29 mouse cellular contexts compared by ENCODE assay signal in the genomic region with DNA sequence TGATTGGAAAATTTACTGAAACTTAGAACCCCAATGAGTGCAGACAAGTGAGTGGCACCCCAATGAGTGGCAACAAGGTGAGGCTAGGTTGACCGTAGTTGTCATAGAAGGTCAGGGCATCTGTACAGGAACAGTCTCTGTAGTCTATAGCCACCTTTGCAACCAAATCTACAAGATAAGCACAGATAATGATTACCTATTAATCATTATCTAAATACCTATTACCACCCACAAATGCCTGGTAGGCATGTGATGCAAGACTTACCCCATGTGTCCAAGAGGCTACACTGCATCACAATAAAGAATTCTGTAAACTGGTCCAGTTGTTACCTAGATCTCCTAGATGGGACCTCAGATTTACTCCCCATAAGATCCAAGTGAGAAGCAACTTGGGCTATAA.
"Had no signal": no experiment of that assay in that cellular context is flagged by ENCODE, and none has a peak within 500 bp of the region (broad histone marks: within the 10 kb centered on the region; RNA-seq: fewer than 3 reads in every experiment).

No protein-coding gene starts in this region.

- H3K4me1 ChIP-seq: embryonic facial prominence, embryonic 10.5 days; embryonic facial prominence, embryonic 12.5 days; embryonic facial prominence, embryonic 13.5 days; embryonic facial prominence, embryonic 15.5 days; forebrain, embryonic 10.5 days; forebrain, embryonic 12.5 days; forebrain, embryonic 13.5 days; forebrain, embryonic 15.5 days had no signal

- H3K4me3 ChIP-seq: embryonic facial prominence, embryonic 10.5 days; embryonic facial prominence, embryonic 12.5 days; embryonic facial prominence, embryonic 13.5 days; embryonic facial prominence, embryonic 15.5 days; erythroblast, embryonic 14.5 days; forebrain, embryonic 10.5 days; forebrain, embryonic 12.5 days; forebrain, embryonic 13.5 days; forebrain, embryonic 15.5 days; gastrocnemius, adult 2 months; heart, adult 2 months had no signal

- H3K9me3 ChIP-seq: embryonic facial prominence, embryonic 10.5 days; embryonic facial prominence, embryonic 12.5 days; embryonic facial prominence, embryonic 13.5 days; embryonic facial prominence, embryonic 15.5 days; forebrain, embryonic 10.5 days; forebrain, embryonic 12.5 days; forebrain, embryonic 13.5 days; forebrain, embryonic 15.5 days had no signal

- H3K4me2 ChIP-seq: embryonic facial prominence, embryonic 12.5 days; embryonic facial prominence, embryonic 13.5 days; embryonic facial prominence, embryonic 15.5 days; forebrain, embryonic 12.5 days; forebrain, embryonic 13.5 days; forebrain, embryonic 15.5 days had no signal

- H3K27me3 ChIP-seq: embryonic facial prominence, embryonic 12.5 days; embryonic facial prominence, embryonic 13.5 days; embryonic facial prominence, embryonic 15.5 days; forebrain, embryonic 12.5 days; forebrain, embryonic 13.5 days; forebrain, embryonic 15.5 days had no signal

- H3K27ac ChIP-seq: embryonic facial prominence, embryonic 10.5 days; embryonic facial prominence, embryonic 12.5 days; embryonic facial prominence, embryonic 13.5 days; embryonic facial prominence, embryonic 15.5 days; forebrain, embryonic 10.5 days; forebrain, embryonic 12.5 days; forebrain, embryonic 13.5 days; forebrain, embryonic 15.5 days; gastrocnemius, adult 2 months; heart, adult 2 months had no signal

- H3K9ac ChIP-seq: embryonic facial prominence, embryonic 12.5 days; embryonic facial prominence, embryonic 13.5 days; embryonic facial prominence, embryonic 15.5 days; forebrain, embryonic 12.5 days; forebrain, embryonic 13.5 days; forebrain, embryonic 15.5 days; forebrain, postnatal 0 days had no signal

- H3K36me3 ChIP-seq: embryonic facial prominence, embryonic 10.5 days; embryonic facial prominence, embryonic 12.5 days; embryonic facial prominence, embryonic 13.5 days; embryonic facial prominence, embryonic 15.5 days; forebrain, embryonic 10.5 days; forebrain, embryonic 12.5 days; forebrain, embryonic 15.5 days had no signal

- ATAC-seq: forebrain, embryonic 13.5 days; forebrain, embryonic 14.5 days; forebrain, embryonic 15.5 days; forebrain, embryonic 16.5 days; forebrain, postnatal 0 days had no signal

- DNase-seq: cerebellum, adult 2 months; cerebellum, adult 8-10 months; cerebellum, adult 9-10 months; cerebellum, adult 9-11 months; cerebellum, postnatal 10 days; cerebellum, postnatal 14 days; cerebellum, postnatal 25 days; cerebellum, postnatal 36 days; embryo, embryonic 11 days; forebrain, postnatal 0 days; gastrocnemius, adult 2 months; gastrocnemius, postnatal 10 days; gastrocnemius, postnatal 14 days; gastrocnemius, postnatal 25 days; gastrocnemius, postnatal 36 days; heart, adult 11 months; heart, adult 18-20 months; heart, adult 2 months had no signal
